Mouse (Mus musculus) CD8-positive naive resting alpha-beta T cell, adult 2 months (primary cell): ENCODE results near the gene Dph6.
"Not testable (repeated sequence)": the region's sequence is repeated elsewhere in the genome, so short reads cannot be mapped to it uniquely, and the experiment has no call there.

Experiments used
- DNase-seq, 2 experiments: peaks; one replicate each; pipeline ENCODE4 v3.0.0; 2022; ENCODE audit warnings: low read depth in 2 of 2, low spot score in 2 of 2

The Dph6 gene

DNA sequence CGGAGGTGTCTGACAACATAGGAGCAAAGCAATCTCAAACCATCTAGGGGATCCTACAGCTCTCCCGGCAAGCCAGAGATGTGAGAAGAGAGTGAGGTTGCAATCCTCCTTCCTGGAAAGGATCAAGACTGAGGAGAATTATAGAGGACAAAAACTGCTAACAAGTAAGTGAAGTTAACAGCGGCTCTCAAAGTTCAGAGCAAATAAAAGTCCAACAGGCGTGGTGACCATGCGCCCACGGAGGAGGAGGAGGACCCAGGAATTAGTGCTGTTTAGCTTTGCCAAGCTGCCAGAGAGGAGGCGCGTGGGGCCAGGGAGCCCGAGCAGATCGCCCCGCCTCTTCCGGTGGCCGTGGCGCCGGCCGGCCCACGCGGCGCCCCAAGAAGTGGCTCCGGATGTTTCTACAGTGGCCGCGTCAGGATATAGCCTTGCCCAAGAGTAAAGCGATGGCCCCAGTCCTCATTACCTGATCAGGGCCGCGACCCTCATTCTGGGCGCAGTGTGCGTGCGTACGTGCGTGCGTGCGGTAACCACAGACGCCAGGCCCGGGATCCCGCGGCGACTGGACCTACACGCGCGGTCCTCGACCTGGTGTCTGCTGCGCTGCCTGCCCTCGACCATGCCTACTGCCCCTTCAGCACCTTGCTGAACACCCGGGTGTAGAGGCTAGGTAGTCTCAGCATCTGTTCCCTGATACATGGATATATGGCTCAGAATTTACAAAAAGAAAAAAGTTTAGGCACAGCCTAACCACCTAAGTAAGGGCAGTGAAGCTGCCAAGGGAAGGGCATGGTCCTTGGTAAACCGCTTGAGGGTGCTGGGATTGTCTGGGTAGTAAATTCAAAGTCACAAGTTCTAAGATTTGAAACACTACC is at the start of gene Dph6:
Gene Dph6 (minus strand): TSS at position 600 of the 875 bp plus-strand sequence.
- peak; percentile 71 to 81 for DNase-seq

GRCm38 (mm10) chr2:114700966-114701685 is 46.4 kb upstream of the Dph6 start:
- no peak for DNase-seq

DNA sequence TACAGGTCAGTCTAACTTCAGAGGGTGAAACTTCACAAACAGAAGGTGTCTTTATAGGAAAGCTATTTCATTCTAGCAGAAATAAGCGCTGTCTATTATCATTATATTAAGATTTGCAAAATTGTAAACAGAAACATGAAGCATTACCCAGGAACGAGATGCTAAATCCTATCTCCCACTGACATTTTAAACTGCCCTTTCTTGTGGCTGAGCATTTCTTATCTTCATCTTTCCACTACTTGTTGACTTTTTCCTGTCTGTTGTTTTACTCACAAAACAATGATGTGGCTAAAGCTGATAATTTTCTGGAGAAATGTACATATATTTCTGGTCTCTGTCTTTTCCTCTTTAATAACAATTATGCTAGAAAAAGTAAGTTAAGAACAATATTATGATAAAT is 36.8 kb upstream of the Dph6 start:
- no peak for DNase-seq

- no peak for DNase-seq
Measured at GRCm38 (mm10) chr2:114687483-114687882, 32.7 kb upstream of the Dph6 start.

DNA sequence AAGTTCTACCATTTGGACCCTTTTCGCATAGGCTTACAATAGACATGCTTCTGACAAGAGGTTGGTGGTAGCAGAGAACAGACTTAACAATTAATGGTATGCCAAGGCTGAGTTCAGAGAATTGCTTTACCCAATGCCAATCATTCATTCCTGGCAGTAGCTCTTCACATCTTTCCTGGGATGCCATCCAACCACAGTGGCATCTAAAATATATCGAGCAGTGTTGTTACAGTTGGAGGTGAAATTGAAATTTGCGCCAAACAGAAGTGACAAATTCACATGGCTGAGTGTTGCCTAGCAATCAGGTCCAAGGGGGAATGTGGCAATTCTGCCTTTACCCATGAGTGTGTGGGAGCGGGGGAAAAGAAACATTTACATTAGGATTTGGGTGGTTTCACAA is 32.3 kb upstream of the Dph6 start:
- no peak for DNase-seq

- no peak for DNase-seq
Measured at GRCm38 (mm10) chr2:114673831-114674230, 19.1 kb upstream of the Dph6 start.

- no peak for DNase-seq
Measured at GRCm38 (mm10) chr2:114670983-114671382, 16.2 kb upstream of the Dph6 start.

DNA sequence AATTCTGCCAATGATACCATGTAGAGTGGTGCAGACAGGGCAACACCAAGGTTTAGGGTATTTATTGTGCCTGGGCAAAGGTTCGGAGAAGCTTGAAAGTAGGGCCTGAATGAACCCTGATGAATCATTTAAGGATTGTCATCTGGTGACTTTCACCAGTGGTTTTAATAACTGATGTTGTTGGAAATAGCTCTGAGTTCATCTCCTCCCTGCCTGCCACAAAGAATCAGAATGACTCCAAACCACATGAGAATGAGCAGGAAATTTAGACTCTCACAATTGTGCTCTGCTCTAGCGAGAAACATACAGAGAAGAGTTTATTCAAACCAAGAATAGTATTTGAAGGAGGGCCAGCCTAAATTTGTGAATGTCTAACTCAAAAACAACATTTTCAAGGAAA is 4.2 kb upstream of the Dph6 start:
- no peak for DNase-seq

GRCm38 (mm10) chr2:114646240-114646639 is 8.5 kb downstream of the Dph6 start:
- DNase-seq, result no peak

GRCm38 (mm10) chr2:114643832-114644231 is 10.9 kb downstream of the Dph6 start:
- no peak for DNase-seq

DNA sequence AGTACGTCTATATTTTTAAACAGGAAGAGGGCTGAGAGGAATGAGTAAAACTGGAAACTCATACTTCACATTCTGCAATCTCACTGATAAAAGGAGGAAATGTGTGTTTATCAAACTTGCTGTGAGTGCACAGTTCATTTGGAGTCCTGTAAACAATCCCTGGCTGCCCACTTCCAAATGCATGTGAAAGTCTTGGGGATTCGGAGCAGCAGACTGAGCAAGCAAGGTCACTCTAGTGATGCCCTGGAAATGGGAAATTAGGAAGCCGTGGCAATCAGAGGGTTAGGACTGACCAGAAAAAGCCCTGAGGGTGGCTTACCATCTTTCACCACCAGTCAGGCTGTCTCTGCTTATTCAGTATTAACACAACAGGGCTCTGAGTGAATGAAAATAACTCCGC is 30.1 kb downstream of the Dph6 start:
- DNase-seq, result no peak

GRCm38 (mm10) chr2:114622550-114622939 is 32.2 kb downstream of the Dph6 start:
- DNase-seq, result no peak

DNA sequence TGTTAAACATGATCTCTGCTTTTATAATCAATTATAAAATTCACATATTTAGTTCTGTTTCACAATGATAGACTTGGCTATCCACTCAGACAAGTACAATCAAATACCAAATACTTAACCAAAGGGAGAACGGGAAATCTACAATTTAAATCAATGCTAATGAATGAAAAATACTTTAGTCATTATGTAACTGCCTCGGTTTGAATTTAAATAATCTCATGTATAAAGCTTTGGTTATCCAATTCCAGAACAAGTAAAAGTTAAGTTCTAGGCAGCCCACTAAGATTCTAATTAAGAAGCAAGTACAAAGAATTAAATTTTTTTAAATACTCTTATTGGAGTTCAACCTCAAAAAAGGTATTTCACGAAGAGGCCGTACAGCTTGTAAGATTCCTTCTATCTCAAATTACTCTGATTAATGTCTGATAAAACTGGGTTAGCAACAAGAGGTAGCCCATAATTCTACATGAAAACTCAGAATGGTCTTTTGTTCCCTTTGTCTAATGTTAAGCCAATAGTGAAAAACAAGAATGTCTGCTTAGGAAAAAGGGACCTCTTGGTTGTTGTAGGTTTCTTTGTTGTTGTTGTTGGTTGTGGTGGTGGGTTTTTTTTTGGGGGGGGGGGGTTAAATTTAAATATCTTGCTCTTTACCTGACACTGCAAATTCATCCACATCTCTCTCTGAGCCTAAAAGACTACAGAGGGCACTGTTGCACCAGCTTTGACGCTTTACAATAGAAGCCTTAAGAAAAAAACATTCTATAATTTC is 32.8 kb downstream of the Dph6 start:
- DNase-seq, result no peak

- no peak for DNase-seq
Measured at GRCm38 (mm10) chr2:114611576-114611975, 43.2 kb downstream of the Dph6 start.

DNA sequence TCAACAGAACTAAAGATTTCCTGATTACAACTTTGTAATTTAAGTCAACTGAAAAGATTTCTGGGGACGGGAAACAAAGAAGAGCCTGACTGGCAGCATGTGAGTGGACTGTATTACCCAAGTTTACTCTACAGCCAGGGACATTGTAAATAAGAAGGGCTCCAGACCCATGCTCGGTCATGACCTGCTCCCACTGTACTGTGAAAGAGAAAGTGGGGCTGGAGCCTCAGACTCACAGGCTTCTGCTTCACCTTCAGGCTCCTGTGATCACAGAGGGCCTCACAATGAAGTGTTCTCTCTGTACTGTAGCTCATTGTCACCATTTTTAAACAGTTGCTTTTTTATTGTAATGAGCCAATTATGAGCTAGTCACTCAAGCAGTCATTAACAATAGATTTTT is 44.7 kb downstream of the Dph6 start:
- DNase-seq, result no peak

GRCm38 (mm10) chr2:114605202-114605601 is 49.6 kb downstream of the Dph6 start:
- DNase-seq, result not testable (repeated sequence)

GRCm38 (mm10) chr2:114601174-114601573 is 53.6 kb downstream of the Dph6 start:
- DNase-seq, result no peak

- no peak for DNase-seq
Measured at GRCm38 (mm10) chr2:114599793-114600192, 55.0 kb downstream of the Dph6 start.

DNA sequence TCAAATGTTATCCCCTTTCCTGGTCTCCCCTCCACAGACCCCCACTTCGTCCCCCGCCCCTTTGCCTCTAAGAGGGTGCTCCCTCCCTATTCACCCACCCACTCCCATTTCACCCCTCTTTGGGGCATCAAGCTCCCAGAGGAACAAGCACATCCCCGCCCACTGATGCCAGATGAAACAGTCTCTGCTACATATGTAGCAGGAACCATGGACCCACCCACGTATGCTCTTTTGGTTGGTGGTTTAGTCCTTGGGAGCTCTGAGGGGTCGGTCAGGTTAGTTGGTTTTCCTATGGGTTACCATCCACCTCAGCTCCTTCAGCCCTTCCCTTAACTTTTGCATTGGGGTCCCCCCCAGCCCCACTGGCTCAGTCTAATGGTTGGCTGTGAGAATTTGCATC is 61.4 kb downstream of the Dph6 start:
- DNase-seq, result no peak

DNA sequence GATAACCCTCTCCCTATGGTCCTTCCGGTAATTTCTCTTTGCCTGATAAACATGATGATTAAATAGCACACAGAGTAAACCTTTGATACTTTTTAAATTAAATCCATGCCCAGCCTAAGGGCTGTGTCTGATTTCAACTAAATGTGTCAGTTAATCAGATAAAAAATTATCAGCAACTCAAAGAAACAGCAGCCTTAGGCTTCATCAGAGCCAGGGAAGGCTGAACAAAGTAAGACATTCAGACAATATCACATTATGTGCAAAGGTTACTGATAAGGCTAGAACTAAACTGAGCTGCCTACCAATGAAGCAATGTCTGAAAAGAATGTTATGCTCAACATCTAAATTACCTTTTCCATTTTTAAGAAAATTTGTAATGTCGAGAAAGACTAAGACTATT is 74.0 kb downstream of the Dph6 start:
- no peak for DNase-seq

GRCm38 (mm10) chr2:114543000-114543622 is 111.7 kb downstream of the Dph6 start:
- no peak for DNase-seq
